Mouse (Mus musculus): ENCODE data around the gene Melk.

DNA sequence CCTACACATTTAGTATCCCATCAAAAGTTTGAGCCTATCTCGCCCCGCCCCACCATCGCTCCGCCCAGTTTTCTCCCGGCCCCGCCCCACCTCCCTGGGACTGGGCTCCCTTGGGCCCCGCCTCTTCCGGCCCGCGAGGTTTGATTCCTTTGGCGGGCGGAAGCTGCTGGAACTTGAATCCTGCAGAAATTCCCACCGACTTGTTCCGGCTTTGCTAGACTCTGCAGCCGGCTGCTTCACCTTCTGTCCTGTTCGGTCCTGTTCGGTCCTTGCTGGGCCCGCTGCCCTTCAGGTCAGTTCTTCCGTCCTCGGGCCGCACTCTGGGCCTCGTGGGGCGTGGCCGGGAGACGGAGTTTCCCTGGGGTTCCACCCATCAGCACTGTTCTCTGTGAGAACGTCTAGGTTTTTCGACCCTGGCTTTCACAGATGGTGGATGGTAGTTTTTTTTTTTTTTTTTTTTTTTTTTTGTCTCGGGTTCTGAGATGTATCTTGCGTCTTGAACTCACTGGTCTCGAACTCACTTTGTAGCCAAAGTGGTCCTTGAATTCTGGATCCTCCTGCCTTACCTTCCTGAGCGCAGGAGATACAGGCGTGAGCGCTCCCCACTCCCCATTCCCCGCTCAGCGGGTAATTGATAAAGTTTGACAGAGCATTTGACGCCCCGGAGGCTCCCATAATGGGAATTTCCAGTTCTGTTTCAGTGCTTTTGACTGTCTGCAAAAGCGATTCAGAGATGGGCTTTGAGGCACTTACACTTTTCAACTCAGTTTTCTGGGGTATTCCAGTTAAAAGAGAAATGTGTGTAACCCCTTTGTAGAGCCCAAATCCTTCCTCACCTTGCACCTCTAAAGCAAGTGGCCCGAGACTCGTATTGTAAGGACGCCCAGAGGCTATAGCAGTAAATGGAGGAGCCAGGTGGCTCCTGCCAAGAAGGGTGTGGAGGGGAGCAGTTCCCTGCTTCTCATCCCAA, at the start of gene Melk:
- TF ChIP-seq CTCF (IDR thresholded peaks at IDR 0.05; ENCODE audit: low read depth, low read length) = no peak
- peak; percentile 65 for TF ChIP-seq POLR2A (IDR thresholded peaks at IDR 0.05; ENCODE audit: insufficient read depth, low read length)
